Mouse (Mus musculus): ENCODE results near the gene Defb48.

Defb48 gene

GRCm38 (mm10) chr14:62984410-62984809 is at the start of gene Defb48:
TSS of gene Defb48 (minus strand) at chr14:62984510.
- DNase-seq (ENCODE audit: low spot score) = no peak

DNA sequence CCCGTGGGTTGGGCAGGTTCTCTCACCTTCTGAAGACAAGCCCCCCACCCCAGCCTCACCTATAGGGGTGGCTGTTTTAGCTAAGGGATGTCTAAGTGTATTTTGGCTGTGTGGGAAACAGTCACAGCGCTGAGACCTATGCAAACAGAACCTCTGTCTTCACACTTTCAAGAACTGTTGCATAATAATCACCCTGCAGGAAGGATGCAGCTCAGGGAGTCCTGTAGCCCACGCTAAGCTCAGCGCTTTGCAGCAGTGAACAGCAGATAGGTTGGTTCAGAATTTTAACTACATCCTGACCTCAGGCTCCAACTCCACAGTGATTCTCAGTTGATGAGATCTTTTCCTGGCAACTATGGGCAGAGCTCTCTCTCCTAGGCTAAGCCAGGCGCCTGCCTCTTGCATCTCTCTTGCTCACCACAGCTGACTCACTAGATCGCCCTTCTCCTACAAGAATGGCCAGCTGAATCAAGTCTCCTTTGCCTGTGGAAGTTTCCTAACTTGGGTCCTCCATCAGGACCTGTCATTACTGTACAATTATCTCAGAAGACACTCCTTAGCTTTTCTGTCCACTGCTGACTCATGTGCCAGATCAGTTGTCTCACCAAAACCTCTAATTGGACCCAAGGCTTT is 36.3 kb upstream of the Defb48 start:
- no peak for DNase-seq (ENCODE audit: low spot score)

DNA sequence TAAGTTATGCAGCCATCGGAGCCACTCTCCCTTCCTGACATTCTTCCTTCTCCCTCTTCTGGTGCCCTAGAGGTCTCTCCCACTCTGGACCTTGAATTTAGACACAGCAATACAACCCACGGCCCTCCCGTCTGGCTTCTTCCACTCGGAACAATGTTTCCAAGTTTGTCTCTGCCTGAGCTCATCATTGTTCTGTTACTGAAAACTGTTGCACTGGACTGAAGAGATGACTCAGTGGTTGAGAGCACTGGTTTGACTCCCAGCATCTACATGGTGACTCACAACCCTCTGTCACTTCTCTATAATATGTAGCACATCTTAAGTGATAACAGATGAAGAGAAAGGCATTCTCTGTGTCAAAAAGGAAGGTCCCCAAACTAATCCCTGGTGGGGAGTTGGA is 30.4 kb upstream of the Defb48 start:
- no peak for DNase-seq (ENCODE audit: low spot score)

GRCm38 (mm10) chr14:63013082-63013481 is 28.8 kb upstream of the Defb48 start:
- no peak for DNase-seq (ENCODE audit: low spot score)

DNA sequence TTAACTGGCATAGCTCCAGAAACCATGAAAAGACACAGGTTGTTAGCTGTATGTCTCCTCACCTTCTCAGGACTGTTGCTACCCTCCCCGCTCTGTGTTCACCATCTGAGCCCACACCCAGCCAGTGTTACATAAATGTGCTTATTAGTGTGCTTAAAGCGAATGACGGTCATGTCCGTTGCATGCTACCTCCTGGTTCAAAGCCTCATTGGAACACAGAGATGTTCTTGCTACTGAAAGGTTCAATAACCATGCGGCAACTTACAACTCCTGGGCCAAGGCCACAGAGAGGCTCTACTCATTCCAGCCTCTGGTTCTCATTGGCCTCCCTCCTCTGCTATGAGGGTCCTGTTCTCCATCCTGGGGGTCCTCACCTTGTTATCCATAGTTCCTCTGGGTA is 27.2 kb upstream of the Defb48 start, which contains the start of gene Defb43:
Gene Defb43 (plus strand): TSS at position 301 of the 400 bp plus-strand sequence.
- no peak for DNase-seq (ENCODE audit: low spot score)

- no peak for DNase-seq (ENCODE audit: low spot score)
These were observed 18.3 kb upstream of the Defb48 start for GRCm38 (mm10) chr14:63002588-63002987.

DNA sequence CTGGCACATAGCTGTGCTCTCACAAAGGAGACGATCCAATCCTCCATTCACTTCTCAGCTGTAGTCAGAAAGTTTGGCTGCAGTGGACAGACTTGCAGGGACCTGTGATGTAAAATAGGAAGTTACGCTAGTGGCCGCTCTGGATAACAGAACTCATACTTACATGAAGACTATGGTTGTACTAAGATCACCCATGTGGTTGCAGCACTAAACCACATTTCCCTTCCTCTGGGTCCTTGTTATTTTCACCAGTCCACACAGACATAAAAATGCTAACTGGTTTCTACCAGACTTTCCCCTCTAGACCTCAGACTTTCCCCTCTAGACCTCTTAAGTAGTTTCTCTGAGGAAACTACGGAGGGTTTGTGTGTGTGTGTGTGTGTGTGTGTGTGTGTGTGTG is 14.7 kb upstream of the Defb48 start:
- no peak for DNase-seq (ENCODE audit: low spot score)

- DNase-seq (ENCODE audit: low spot score) = no peak
These were observed 13.5 kb upstream of the Defb48 start, which contains the start of gene Defb47 for GRCm38 (mm10) chr14:62997777-62998176. TSS of gene Defb47 (plus strand) at chr14:62998077.

GRCm38 (mm10) chr14:62991849-62992510 is 7.7 kb upstream of the Defb48 start:
- no peak for DNase-seq (ENCODE audit: low spot score)

DNA sequence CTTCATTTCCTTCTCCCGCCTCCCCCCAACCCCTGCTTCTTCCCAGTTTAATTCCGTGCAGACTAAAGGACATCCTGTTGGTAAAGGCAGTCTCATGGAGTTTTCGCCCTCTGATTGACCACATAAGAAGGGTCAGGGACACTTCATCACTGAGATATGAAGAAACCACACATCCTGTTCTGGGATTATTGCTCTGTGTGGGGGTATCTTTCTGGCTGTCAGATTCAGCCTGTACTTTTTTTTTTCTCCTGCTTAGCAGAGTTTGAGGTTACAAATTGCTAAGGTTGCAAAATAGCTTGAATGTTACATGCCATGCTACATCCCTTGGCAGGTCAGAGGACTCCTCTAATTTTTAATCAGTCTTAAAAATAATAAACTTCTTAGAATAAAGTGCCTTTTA is 7.0 kb upstream of the Defb48 start:
- DNase-seq (ENCODE audit: low spot score) = no peak

GRCm38 (mm10) chr14:62979815-62980214 is 4.5 kb downstream of the Defb48 start:
- DNase-seq (ENCODE audit: low spot score) = no peak

DNA sequence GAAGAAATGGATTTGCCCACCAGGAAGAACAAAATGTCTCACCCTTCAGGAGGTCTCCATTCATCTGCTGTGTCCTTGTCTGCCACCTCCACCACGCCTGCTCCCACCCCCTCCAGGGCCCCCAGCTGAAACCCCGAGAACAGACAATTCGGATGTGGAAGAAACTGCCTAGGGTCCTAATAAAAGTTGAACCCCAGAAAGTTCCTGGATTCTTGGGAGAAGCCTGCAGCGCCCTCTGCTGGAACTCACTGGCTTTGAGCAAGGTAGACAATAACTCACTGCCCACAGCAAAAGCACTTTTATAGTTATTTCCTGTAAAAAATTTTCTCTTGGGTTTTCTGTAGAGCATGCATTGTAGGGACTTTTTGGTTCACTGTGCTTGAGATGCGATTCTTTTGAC is 9.3 kb downstream of the Defb48 start:
- peak; percentile 80 for DNase-seq (ENCODE audit: low spot score)

DNA sequence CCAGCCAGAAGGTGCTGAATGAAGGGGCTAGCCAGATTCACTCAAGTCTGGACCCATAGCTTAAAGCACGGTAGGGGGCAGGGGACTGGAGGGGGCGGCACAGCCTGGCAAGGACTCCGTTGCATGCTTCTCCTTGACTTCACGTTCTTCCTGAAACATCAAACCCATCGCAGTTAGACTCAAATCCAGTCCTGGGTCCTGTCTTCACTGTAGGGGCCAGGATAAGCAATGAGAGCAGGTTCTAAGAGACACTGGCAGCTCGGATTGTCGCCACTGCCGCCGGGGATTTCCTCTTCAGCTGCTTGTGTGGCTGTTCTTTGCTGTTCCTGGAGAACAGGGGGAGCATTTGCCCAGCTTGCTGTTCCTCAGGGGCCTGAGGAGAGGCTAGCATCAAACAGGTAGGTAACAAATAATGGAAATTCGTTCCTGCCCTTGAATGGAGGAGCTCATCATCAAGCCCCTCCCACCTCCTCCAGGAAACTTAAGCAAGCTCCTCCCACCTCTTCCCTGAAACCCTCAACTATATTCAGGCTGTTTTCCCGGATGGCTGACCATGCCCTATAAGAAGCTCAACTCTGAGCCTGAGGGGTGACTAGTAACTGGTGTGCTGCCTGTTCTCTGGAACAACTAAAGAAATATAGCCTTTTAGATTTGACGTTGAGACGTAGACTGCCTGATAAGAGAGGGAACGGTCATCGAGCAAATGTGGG is 18.3 kb downstream of the Defb48 start:
- peak; percentile 60 for DNase-seq (ENCODE audit: low spot score)

- DNase-seq (ENCODE audit: low spot score) = peak; percentile 33
These were observed 19.0 kb downstream of the Defb48 start for GRCm38 (mm10) chr14:62965342-62965741.

DNA sequence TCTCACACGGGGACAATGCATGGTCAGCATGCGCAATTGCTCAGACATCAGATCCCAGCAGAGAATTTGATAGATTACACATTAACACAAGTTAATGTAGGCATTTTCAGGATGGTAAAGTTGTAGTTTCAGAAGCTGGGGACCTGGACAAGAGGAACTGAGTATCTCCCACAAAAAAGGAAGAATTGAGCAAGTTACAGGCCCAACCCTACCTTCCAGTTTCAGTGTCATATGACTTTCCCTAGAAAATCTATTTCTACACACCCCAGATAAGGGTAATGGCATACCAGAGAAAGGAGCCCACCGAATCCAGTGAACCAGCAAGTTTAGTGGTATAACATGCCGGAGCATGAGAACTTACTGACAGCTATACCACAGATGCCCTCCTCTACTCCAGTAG is 20.7 kb downstream of the Defb48 start:
- peak; percentile 1 for DNase-seq (ENCODE audit: low spot score)

DNA sequence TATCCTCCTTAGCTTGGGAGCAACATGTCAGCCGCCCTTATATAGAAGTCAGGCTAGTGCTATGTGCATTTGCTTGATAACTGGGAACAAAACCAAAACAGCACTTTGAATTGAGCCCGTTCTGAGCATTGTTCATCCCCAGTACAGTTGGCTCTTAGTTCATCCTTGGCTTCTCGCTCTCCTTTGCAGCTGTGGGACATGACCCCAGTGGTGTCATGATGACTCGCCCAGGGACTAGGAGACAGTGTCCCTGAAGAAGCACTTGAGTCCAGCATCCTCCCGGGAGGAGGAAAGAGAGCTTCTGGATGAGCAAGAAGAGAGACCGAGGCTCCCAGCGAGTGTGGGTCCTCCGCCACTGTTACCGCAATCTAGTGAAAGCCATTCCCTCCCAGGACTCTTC is 28.2 kb downstream of the Defb48 start:
- DNase-seq (ENCODE audit: low spot score) = no peak

DNA sequence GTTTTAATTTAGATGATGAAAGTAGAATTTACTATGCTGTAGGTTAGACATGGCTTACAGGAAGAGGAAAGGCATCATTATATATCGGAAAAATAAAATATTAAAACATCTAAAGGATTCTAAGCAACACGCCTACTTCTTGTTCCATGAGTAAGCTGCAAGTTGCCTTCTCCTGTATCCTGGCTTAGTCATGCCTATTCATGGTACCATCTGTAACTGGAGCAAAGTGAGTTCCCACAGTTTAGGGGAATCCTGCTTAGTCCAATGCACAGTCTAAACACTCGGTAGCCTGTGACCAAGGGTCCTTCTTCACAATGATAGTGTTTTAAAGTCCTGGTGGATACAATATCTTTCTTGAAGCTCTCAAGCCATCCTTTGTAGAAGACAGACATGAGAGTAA is 37.5 kb downstream of the Defb48 start:
- no peak for DNase-seq (ENCODE audit: low spot score)

GRCm38 (mm10) chr14:62940383-62941074 is 43.8 kb downstream of the Defb48 start:
- DNase-seq (ENCODE audit: low spot score) = no peak

DNA sequence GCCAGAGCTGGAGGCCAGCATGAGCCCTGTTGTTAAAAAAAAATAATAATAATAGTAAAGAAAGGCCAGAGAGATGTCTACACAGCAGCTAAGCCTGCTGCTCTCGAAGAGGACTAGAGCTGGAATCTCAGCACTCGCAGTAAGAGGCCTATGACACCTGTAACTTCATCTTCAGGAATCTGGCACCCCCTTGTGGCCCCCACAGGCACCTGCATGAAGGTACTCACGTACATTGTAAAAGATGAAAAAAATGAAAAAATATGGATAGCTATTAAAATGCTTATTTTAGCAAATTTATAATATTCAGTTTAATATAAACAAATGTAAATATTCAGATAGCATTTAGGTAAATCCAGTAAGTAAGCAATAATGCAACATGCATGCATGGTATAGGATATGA is 44.9 kb downstream of the Defb48 start:
- DNase-seq (ENCODE audit: low spot score) = no peak

DNA sequence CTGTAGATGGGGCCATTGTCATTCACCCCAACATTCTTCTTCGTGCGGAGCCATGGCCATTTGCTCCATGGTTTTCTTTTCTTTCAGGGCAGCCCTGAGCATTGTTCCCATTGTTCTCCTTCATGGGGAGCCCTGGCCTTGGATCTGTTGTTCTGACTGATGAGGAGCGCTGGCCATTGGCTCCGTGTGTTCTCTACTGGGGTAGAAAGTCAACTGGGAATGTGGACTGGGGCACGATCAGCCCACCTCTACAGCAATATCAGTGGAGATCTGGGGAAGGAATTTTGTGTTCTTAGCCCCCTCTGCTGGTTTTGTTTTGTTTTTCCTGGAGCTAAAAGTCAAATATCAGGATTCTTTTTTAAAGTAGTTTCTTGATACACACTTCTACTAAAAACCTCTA is 46.6 kb downstream of the Defb48 start:
- no peak for DNase-seq (ENCODE audit: low spot score)

DNA sequence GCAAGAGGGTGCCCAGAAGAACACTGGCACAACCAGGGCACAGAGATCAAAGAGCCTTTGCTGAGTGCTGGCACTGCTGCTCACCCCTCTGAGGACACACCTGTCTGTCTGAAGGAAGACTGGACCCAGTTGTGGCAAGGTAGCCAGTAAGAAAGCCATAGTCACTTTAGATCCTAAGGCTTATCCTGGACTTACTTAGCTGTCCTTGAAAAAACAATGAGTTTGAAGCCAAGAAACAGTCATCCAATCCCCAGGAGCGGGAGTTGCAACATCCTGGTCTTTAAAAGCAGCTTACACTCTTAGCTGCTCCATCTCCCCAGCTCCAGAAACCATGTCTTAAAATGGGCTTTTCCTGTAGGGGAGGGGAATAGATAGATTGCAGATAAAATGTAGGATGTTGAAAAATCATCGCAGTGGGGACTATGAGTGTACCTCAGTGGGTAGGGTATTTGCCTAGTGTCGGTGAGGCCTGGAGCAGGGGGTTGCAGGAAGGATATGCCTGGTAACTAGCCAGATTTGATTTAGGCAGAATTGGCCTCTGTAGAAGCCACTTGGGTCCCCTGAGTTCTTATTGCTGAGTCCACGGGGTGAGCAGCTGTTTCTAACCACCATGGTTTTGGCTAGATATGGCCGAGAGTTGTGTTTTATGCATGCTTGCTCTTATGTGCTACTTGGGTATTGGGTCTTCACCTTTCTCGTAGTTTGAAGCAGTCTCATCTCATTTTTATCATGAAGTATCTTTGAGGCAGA is 47.5 kb downstream of the Defb48 start:
- DNase-seq (ENCODE audit: low spot score) = no peak

DNA sequence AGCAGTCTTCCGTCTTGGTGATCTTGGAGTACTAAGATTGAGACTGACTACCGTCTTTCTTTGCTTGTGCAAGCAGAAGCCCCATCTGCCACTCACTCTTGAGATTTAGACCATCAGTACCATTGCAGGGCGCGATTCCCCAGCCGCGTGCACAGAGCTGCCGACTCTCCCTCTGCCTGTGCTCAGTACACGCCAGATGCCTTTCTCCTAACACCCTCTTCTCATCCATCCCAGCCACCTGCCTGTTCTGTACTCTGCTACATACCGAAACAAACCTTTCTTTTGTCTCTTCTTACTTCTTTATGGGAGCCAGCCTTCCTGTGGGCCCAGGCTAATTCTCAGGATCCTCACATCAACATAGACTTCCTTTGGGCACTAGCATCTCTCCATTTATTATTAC is 48.9 kb downstream of the Defb48 start:
- no peak for DNase-seq (ENCODE audit: low spot score)
